8 mouse cellular contexts compared by ENCODE assay signal in the genomic region with DNA sequence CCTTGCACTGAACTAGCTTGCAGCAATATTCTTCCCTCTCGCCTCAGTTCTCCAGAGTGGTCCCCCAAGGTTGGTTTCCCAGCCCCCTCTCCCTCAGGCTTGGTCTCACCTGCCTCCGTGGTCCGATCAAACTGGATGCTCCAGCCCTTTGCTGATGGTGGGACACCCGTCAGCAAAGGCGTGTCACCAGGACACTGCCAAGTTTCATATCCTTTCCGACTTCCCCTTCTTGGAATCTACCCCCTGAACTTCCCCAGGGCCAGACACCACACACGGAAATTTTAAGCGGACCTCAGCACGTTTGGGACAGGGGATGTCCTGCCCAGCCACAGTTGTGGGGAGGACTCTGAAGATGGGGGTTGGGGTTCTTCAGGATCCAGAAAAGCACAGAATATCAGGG. TPM values are rescaled to one million over a fixed set of nuclear protein-coding genes. Genes with fewer than 3 reads are reported as not detected.
DNase-seq lines count a peak whose midpoint lies in the region; ATAC-seq and TF ChIP-seq lines count a peak whose summit lies in the region.

Gene C1qa (minus strand): TSS at position 167 of the 400 bp plus-strand sequence.

- H3K4me1 ChIP-seq in intestine, embryonic 15.5 days (replicated peaks), result no peaks in the 10 kb centered on the region; the same call in none of the 2 replicates
- peaks cover 12% of the 10 kb centered on the region; the same call in 1 of the 2 replicates for H3K4me1 ChIP-seq in midbrain, embryonic 12.5 days

- ATAC-seq in intestine, embryonic 15.5 days, result no peak
- no peak for ATAC-seq in midbrain, embryonic 12.5 days (ENCODE audit: low FRiP score, low read depth)
- ATAC-seq in cerebellum, adult (ENCODE audit: insufficient number of reproducible peaks, low FRiP score, low TSS enrichment), result no peak

- H3K9me3 ChIP-seq in intestine, embryonic 15.5 days, result no peaks in the 10 kb centered on the region
- no peaks in the 10 kb centered on the region for H3K9me3 ChIP-seq in midbrain, embryonic 12.5 days

- no peak for TF ChIP-seq CTCF in gastrocnemius, adult 2 months (IDR thresholded peaks at IDR 0.05)

- H3K27me3 ChIP-seq in intestine, embryonic 15.5 days (replicated peaks), result peaks cover 12% of the 10 kb centered on the region
- peaks cover 71% of the 10 kb centered on the region for H3K27me3 ChIP-seq in midbrain, embryonic 12.5 days

- WGBS in intestine, embryonic 15.5 days, result 63% methylated on average over 9 of the region's 9 CpGs
- WGBS in midbrain, embryonic 12.5 days, result 84% methylated on average over 9 of the region's 9 CpGs

- H3K4me3 ChIP-seq in gastrocnemius, adult 2 months, result peak within 1 kb of the TSS; percentile 45
- H3K4me3 ChIP-seq in intestine, embryonic 15.5 days (replicated peaks), result no peak within 1 kb of the TSS
- H3K4me3 ChIP-seq in midbrain, embryonic 12.5 days, result no peak within 1 kb of the TSS

- no peak within 1 kb of the TSS for H3K9ac ChIP-seq in intestine, embryonic 15.5 days
- no peak within 1 kb of the TSS for H3K9ac ChIP-seq in midbrain, embryonic 12.5 days (replicated peaks)

- intact Hi-C loops in gastrocnemius, adult 2 months (cut with DNase I), result no loop called here

- DNase-seq in gastrocnemius, adult 2 months, result no peak
- DNase-seq in gastrocnemius, adult 8-10 months (ENCODE audit: low spot score in 2 of 2), result no peak
- DNase-seq in adrenal gland, adult 18-20 months (ENCODE audit: low spot score in 2 of 2), result no peak
- no peak for DNase-seq in gastrocnemius, postnatal 10 days
- no peak for DNase-seq in kidney, adult 8-10 months

- H3K27ac ChIP-seq in gastrocnemius, adult 2 months, result peak within 1 kb of the TSS; percentile 40
- H3K27ac ChIP-seq in intestine, embryonic 15.5 days, result no peak within 1 kb of the TSS
- 0 out of 2 replicates have a peak within 1 kb of the TSS, but pooled peaks have one; percentile 30 for H3K27ac ChIP-seq in midbrain, embryonic 12.5 days (replicated peaks)

- no peaks in the 10 kb centered on the region for H3K36me3 ChIP-seq in intestine, embryonic 15.5 days
- H3K36me3 ChIP-seq in midbrain, embryonic 12.5 days, result no peaks in the 10 kb centered on the region

- no peak within 1 kb of the TSS for H3K4me2 ChIP-seq in intestine, embryonic 15.5 days (replicated peaks)
- H3K4me2 ChIP-seq in midbrain, embryonic 12.5 days (replicated peaks), result no peak within 1 kb of the TSS

RNA-seq across cellular contexts. Expression of gene C1qa, which starts in this region (rescaled TPM):
- total RNA-seq in gastrocnemius, adult 2 months (2021), result 10 to 100 TPM in 1 of 2 experiments, 1 to 10 TPM in 1; 7.0 to 15.8 TPM
- 10 to 100 TPM in 1 of 4 experiments, 1 to 10 TPM in 3; 2.6 to 11.5 (median 6.7) TPM for total RNA-seq in gastrocnemius, adult 8-10 months (2022)
- 100 to 1,000 TPM in 1 of 2 experiments, 10 to 100 TPM in 1; 75.0 to 120 TPM for total RNA-seq in adrenal gland, adult 18-20 months (2021)
- 10 to 100 TPM; 23.3 to 23.8 TPM for total RNA-seq in gastrocnemius, postnatal 10 days (2021)
- 50.0 and 58.6 TPM in 2 replicates for polyA plus RNA-seq in intestine, embryonic 15.5 days (2015; fragmentation: Nextera tagmentation; extraction: Ambion mirVana)
- polyA plus RNA-seq in midbrain, embryonic 12.5 days (2016; fragmentation: Nextera tagmentation; extraction: Ambion mirVana), result 16.3 and 17.0 TPM in 2 replicates
